Mouse (Mus musculus) stomach, embryonic 14.5 days (tissue): Measurements from ENCODE around the gene Dgkg. TPM values are rescaled to one million over a fixed set of nuclear protein-coding genes. Genes with fewer than 3 reads are reported as not detected.

ENCODE experiments used
- ATAC-seq: fragments of 200-750 bp; cut with Nextera tagmentation; 2 replicates; pipeline ENCODE4 v1.8.0; 2017; ENCODE audit warnings: low read depth, moderate TSS enrichment; ENCODE audit not compliant: insufficient number of reproducible peaks, insufficient read depth, low FRiP score
- H3K27ac ChIP-seq: fragments of 300-500 bp; sonication (generic); 2 replicates; pipeline ENCODE4 v1.5.1; 2014; ENCODE audit warnings: mild to moderate bottlenecking, low read length, moderate library complexity, mixed read lengths
- H3K27me3 ChIP-seq: fragments of 300-500 bp; sonication (generic); 2 replicates; pipeline ENCODE4 v1.6.1; 2014; ENCODE audit warnings: low read length, control low read depth, mixed read lengths; ENCODE audit not compliant: control insufficient read depth, insufficient read depth
- H3K36me3 ChIP-seq: fragments of 300-500 bp; sonication (generic); 2 replicates; pipeline ENCODE4 v1.6.1; 2014; ENCODE audit warnings: mild to moderate bottlenecking, control low read depth, low read length, moderate library complexity, mixed read lengths; ENCODE audit not compliant: control insufficient read depth, insufficient read depth
- H3K4me1 ChIP-seq: fragments of 300-500 bp; sonication (generic); 2 replicates; pipeline ENCODE4 v1.6.1; 2014; ENCODE audit warnings: low read length, control low read depth, mixed read lengths; ENCODE audit not compliant: control insufficient read depth, insufficient read depth
- H3K4me2 ChIP-seq: fragments of 300-500 bp; sonication (generic); replicated peaks from 2 replicates; pipeline ENCODE4 v1.6.1; 2014; ENCODE audit warnings: low read depth, low read length, control low read depth
- H3K4me3 ChIP-seq: fragments of 300-500 bp; sonication (generic); 2 replicates; pipeline ENCODE4 v1.5.1; 2014; ENCODE audit warnings: low read depth, low read length, control low read depth
- H3K9ac ChIP-seq: fragments of 300-500 bp; sonication (generic); replicated peaks from 2 replicates; pipeline ENCODE4 v1.6.1; 2014; ENCODE audit warnings: low read depth, mild to moderate bottlenecking, control low read depth, low read length, moderate library complexity, mixed read lengths
- H3K9me3 ChIP-seq: fragments of 300-500 bp; sonication (generic); 2 replicates; pipeline ENCODE4 v1.6.1; 2016; ENCODE audit warnings: low read depth, low read length, control low read depth; ENCODE audit not compliant: control insufficient read depth
- WGBS: fragments of 180-500 bp; shearing (Covaris S2); extraction: QIAGEN DNeasy Blood & Tissue Kit; methylation state at CpG from one replicate; pipeline ENCODE4 v1.1.7; 2014; 5-methylcytosine and 5-hydroxymethylcytosine counted together
- polyA plus RNA-seq: library from polyadenylated mRNA; unstranded; fragments of >200 nt; fragmentation: Nextera tagmentation; extraction: Ambion mirVana; gene quantifications from 2 replicates; pipeline ENCODE4 v1.2.1, GENCODE M21; 2014

Gene Dgkg
- polyA plus RNA-seq, 1 experiment from 2014 or later = 1.8 TPM

DNA sequence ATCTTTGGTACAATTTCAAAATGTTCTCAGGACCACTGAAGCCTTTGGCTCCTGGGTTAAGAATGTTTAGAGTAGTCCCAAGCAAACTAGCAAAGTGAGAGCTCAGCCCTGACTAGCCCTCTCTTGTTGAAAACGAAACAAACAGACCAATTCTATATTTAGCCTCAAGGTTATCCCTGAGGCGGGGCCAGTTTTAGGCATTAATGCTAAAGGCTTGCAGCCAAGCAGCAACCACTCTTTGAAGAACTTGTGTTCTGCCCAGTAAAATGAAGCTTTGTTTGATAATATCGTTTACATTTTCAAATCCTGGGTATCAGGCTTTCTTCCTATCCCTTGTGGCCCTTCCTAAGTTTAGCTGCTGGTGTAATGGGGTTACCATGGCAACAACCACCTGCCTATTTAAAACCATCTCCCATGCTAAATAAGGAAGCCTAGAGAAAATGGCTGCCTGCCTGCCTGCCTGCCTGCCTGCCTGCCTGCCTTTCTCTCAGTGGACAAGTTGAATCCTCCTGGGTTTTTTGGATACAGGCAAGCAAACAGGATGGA is 111.9 kb downstream of the Dgkg start:
- H3K27ac ChIP-seq = peak overlapping the region; percentile 36; the same call in 1 of the 2 replicates
- no peak overlapping the region for H3K4me3 ChIP-seq
- no peak overlapping the region for H3K9ac ChIP-seq
- peaks cover 13% of the 10 kb centered on the region; the same call in 1 of the 2 replicates for H3K4me1 ChIP-seq
- ATAC-seq = peak; percentile 57
- H3K4me2 ChIP-seq = no peak overlapping the region
- H3K9me3 ChIP-seq = no peaks in the 10 kb centered on the region
- no peaks in the 10 kb centered on the region for H3K36me3 ChIP-seq
- WGBS = 8% methylated on average over 3 of the region's 3 CpGs
- no peaks in the 10 kb centered on the region for H3K27me3 ChIP-seq

DNA sequence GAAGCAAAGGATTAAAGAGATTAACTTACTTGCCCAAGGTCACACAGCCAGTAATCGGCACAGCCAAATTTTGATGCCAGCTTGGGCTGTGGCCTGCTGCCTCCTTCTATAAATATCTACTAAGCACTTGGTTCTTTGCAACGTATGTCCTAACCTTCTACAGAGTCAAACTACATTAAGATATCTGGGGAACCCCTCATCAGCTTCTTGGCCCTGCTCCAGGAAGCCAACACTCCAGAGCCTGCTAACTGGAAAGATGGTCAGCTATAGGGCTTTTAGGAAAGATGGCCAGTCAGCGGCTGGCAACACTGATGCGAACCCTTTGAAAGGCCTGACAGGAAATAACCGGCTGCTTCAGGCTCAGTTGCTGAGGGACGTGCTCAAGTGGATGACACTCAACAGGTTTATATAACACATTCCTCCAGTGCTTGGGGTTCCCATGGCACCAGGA is 114.3 kb downstream of the Dgkg start:
- no peak overlapping the region for H3K9ac ChIP-seq
- peaks cover 11% of the 10 kb centered on the region; the same call in 1 of the 2 replicates for H3K4me1 ChIP-seq
- H3K9me3 ChIP-seq = no peaks in the 10 kb centered on the region
- no peak overlapping the region for H3K27ac ChIP-seq
- H3K4me2 ChIP-seq = no peak overlapping the region
- WGBS = 59% methylated on average over 6 of the region's 6 CpGs
- no peaks in the 10 kb centered on the region for H3K36me3 ChIP-seq
- no peak overlapping the region for H3K4me3 ChIP-seq
- no peaks in the 10 kb centered on the region for H3K27me3 ChIP-seq
- ATAC-seq = no peak

DNA sequence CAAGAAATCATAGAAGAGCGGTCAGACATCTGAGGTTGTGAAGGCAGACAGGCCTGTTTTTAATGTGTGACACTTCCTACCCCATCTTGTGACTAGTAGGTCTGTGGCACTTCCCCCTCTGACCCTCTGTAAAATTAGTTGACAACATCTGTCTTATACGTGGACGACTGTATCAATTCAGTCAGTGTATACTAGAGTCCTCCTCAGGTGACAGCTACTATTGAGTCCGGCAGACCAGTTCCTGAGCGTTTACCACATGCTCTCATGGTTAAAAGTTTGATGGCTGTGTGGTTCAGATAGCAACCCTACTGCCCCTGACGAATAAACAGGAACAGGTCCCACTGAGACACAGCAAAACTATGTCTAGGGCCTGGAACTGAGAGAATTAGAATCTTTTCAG is 117.7 kb downstream of the Dgkg start:
- H3K9ac ChIP-seq = no peak overlapping the region
- H3K36me3 ChIP-seq = no peaks in the 10 kb centered on the region
- ATAC-seq = no peak
- no peaks in the 10 kb centered on the region for H3K9me3 ChIP-seq
- H3K4me1 ChIP-seq = no peaks in the 10 kb centered on the region
- no peaks in the 10 kb centered on the region for H3K27me3 ChIP-seq
- H3K4me2 ChIP-seq = no peak overlapping the region
- no peak overlapping the region for H3K4me3 ChIP-seq
- WGBS = 76% methylated on average over 6 of the region's 6 CpGs
- no peak overlapping the region for H3K27ac ChIP-seq

DNA sequence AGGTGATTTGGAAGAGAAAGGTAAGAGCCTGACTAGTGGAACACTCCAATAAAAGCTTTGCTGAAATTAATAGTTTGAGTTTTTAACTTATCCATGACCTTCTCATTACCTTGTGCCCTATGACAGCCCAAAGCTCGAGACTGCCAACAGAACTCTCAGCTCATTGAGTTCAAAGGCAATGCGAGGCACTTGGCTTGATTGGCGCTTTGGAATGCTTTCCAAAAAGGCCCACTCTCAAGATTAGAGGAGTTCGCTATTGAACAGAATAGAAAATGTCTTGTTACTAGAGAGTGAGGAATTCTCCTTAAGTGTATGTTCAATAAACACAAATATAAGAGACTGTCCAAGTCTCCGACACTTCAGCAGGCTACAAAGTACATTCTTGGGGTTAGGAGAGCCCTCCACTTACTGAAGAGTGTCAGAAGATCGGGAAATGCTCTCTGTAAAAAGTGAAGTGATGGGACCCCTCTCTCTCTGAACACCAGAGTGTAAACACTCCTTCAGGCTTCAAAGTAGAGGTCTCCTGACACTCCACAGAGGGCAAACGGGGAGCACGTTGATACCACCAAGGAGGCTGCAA is 120.3 kb downstream of the Dgkg start:
- Histone ChIP-seq H3K9me3 (no peaks in the 10 kb centered on the region), H3K4me3 (no peak overlapping the region), H3K27me3 (no peaks in the 10 kb centered on the region), H3K4me2 (no peak overlapping the region), H3K4me1 (no peaks in the 10 kb centered on the region), H3K27ac (no peak overlapping the region), H3K9ac (no peak overlapping the region), H3K36me3 (no peaks in the 10 kb centered on the region)
- no peak for ATAC-seq
- WGBS = 47% methylated on average over 8 of the region's 8 CpGs

DNA sequence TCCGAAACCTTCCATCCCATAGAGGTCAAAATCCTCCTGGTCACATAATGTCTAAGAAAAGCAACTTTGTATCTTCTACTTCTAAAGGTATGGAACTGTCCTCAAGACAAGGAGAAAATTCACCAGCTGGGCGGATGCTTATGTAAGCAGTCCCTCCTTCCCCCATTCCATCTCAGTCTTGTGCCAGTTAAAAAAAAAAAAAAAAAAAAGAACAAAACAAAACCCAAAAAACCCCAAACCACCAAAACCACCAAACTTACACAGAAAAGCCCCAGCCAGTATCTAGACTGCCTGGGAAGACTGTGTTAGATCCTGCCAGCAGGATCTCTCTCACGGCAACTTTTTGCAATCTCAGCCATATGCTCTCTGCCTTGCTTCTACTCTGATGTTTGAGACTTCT is 123.9 kb downstream of the Dgkg start:
- 86% methylated on average over 3 of the region's 3 CpGs for WGBS

DNA sequence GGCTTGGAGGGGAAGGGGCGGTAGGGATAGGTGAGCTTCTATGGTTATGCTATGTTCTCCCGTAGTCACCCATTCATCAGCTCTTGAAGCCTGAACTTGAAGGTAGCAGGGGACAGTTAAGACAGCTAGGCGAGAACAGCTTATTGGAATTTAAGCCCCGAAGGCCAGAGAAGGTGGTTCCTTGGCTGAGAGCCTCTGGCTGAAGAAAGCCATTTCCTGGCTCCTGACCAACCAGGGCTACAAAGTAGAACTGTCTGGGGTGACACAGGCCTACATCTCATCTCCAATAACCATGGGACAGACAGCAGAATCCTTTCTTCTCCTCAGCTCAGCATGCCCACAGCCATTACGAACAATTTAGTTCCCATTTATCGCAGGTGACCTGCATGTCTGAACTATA is 125.2 kb downstream of the Dgkg start:
- WGBS = 80% methylated on average over 6 of the region's 6 CpGs
- H3K4me3 ChIP-seq = no peak overlapping the region
- H3K36me3 ChIP-seq = no peaks in the 10 kb centered on the region
- no peaks in the 10 kb centered on the region for H3K27me3 ChIP-seq
- H3K4me2 ChIP-seq = no peak overlapping the region
- no peak for ATAC-seq
- H3K4me1 ChIP-seq = no peaks in the 10 kb centered on the region
- H3K9me3 ChIP-seq = no peaks in the 10 kb centered on the region
- H3K9ac ChIP-seq = no peak overlapping the region
- H3K27ac ChIP-seq = no peak overlapping the region

More for the DNA sequence above, 123.9 kb downstream of the Dgkg start:
- Histone ChIP-seq H3K4me1 (no peaks in the 10 kb centered on the region), H3K4me2 (no peak overlapping the region), H3K27ac (no peak overlapping the region), H3K4me3 (no peak overlapping the region), H3K27me3 (no peaks in the 10 kb centered on the region), H3K9ac (no peak overlapping the region), H3K36me3 (no peaks in the 10 kb centered on the region), H3K9me3 (no peaks in the 10 kb centered on the region)
- no peak for ATAC-seq

DNA sequence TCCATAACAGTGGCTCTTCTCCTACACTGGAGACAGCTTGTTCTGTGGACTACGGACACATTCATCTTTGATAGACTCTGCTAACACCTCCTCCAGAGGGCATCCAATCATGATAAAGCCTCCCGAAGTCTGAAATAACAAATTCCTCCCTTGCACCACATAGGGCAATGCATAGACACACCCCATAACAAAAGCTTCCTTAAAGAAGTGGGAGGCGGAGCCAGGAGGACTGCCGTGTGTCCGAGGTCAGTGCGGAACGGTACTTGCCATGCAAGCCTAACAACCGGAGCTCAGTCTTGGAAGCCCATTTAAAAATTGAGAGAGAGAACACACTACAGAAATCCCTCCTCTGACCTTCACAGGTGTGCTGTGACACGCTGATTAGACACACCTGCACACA is 126.0 kb downstream of the Dgkg start:
- Histone ChIP-seq H3K4me1 (no peaks in the 10 kb centered on the region), H3K27me3 (no peaks in the 10 kb centered on the region), H3K9me3 (no peaks in the 10 kb centered on the region), H3K9ac (no peak overlapping the region), H3K27ac (no peak overlapping the region), H3K4me2 (no peak overlapping the region), H3K4me3 (no peak overlapping the region), H3K36me3 (no peaks in the 10 kb centered on the region)
- ATAC-seq = no peak
- 70% methylated on average over 9 of the region's 9 CpGs for WGBS

DNA sequence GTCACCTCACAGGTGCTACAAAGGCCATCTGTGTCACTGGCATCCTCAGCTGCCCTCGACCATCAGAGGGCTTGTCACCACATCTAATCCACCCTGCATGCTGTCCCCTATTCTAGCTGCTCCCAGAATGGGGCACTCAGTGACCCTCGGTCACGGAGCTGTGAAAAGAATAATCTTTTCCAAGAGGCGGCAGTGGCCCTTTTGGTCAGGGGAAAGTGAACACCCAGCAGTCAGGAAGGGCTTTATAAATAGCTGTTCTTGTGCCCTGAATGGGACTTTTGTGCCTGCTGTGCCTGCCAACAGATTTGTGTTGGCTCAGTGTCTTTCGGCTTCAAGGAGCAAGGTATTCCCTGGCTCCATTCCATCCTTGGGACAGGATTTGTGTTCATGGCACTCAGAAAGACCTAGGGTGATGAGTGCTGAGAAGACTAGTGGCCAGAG is 129.5 kb downstream of the Dgkg start:
- Histone ChIP-seq H3K4me3 (no peak overlapping the region), H3K4me2 (no peak overlapping the region), H3K9me3 (no peaks in the 10 kb centered on the region), H3K27me3 (no peaks in the 10 kb centered on the region), H3K4me1 (no peaks in the 10 kb centered on the region), H3K36me3 (no peaks in the 10 kb centered on the region), H3K9ac (no peak overlapping the region), H3K27ac (no peak overlapping the region)
- WGBS = 60% methylated on average over 5 of the region's 5 CpGs
- no peak for ATAC-seq

DNA sequence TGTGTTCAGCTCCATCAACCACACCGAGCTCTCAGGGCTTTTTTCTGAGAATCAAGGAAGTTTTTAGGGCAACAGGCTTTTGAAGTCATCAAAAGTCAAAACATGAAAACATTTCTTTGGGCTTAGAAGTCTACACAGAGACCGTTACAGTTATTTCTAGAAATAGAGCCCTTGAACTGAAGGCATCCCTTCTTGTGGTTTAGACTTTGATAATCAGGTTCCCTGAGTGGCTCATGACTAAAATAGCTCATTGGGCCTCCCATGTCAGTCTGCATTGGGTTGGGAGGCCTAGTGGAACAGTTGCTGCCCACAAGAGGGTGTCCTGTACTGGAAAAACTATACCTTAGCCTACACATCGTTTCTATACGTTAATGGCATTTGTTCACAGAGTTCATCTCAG is 130.6 kb downstream of the Dgkg start:
- Histone ChIP-seq H3K4me1 (no peaks in the 10 kb centered on the region), H3K4me2 (no peak overlapping the region), H3K36me3 (no peaks in the 10 kb centered on the region), H3K4me3 (no peak overlapping the region), H3K9ac (no peak overlapping the region), H3K27ac (no peak overlapping the region), H3K9me3 (no peaks in the 10 kb centered on the region), H3K27me3 (no peaks in the 10 kb centered on the region)
- 88% methylated on average over 4 of the region's 4 CpGs for WGBS
- ATAC-seq = no peak
